Mouse (Mus musculus) G1E (cell line): ENCODE results near the gene 6430550D23Rik. TPM values are rescaled to one million over a fixed set of nuclear protein-coding genes. Genes with fewer than 3 reads are reported as not detected.
A peak's percentile ranks its signal among the peaks of the same experiment; 100 is the strongest.

Experiments
- ATAC-seq: 2 replicates; pipeline ENCODE4 v1.8.0; 2016; ENCODE audit warnings: mild to moderate bottlenecking; ENCODE audit not compliant: insufficient number of reproducible peaks, poor library complexity, low FRiP score, severe bottlenecking; ENCODE audit errors: extremely low read depth
- DNase-seq: peaks from one replicate; pipeline ENCODE4 v3.0.0; 2012; ENCODE audit warnings: low spot score
- H3K27me3 ChIP-seq: 2 replicates; pipeline ENCODE4 v1.6.1; 2012; ENCODE audit warnings: mild to moderate bottlenecking, low read length, inconsistent platforms; ENCODE audit not compliant: insufficient read depth
- H3K36me3 ChIP-seq: replicated peaks from 2 replicates; pipeline ENCODE3; 2012; ENCODE audit warnings: mild to moderate bottlenecking, inconsistent platforms
- H3K4me1 ChIP-seq: 2 replicates; pipeline ENCODE4 v1.6.1; 2012; ENCODE audit warnings: low read depth, low read length, inconsistent platforms, mixed read lengths; ENCODE audit not compliant: insufficient read depth
- H3K4me3 ChIP-seq: 2 replicates; pipeline ENCODE4 v1.5.1; 2012; ENCODE audit warnings: low read depth, mild to moderate bottlenecking, inconsistent platforms, low read length, moderate library complexity, mixed read lengths
- H3K9me3 ChIP-seq: replicated peaks from 2 replicates; pipeline ENCODE4 v1.6.1; 2012; ENCODE audit warnings: inconsistent platforms
- CTCF ChIP-seq: IDR thresholded peaks from 2 replicates; pipeline ENCODE4 v1.5.1; 2012; ENCODE audit warnings: low read depth, low read length, inconsistent platforms, mixed read lengths
- GATA1 ChIP-seq: IDR thresholded peaks from 2 replicates; pipeline ENCODE4 v1.6.1; 2012; ENCODE audit warnings: borderline replicate concordance, low read length, inconsistent platforms, mixed read lengths
- GATA2 ChIP-seq: IDR thresholded peaks from 2 replicates; pipeline ENCODE4 v1.6.1; 2012; ENCODE audit warnings: low read depth, low read length, inconsistent platforms, borderline replicate concordance
- POLR2AphosphoS5 ChIP-seq: IDR thresholded peaks from 2 replicates; pipeline ENCODE4 v1.6.1; 2012; ENCODE audit warnings: low read depth, low read length, inconsistent platforms; ENCODE audit not compliant: insufficient replicate concordance
- TAL1 ChIP-seq: conservative IDR thresholded peaks from 2 replicates; pipeline ENCODE4 v1.6.1; 2012; ENCODE audit warnings: low read depth, low read length, inconsistent platforms, mixed read lengths
- polyA plus RNA-seq: library from polyadenylated mRNA; stranded (reverse); fragments of >175 nt; gene quantifications from 2 replicates; pipeline ENCODE4 v1.2.3, GENCODE M21; 2012
- total RNA-seq, 2 experiments: library from RNA; stranded (forward) in 1 of 2; stranded (reverse) in 1 of 2; fragments of 200-1000 nt in 1 of 2; fragments of >200 nt in 1 of 2; fragmentation: Nextera tagmentation in 1 of 2; gene quantifications; 2 replicates each; pipeline ENCODE4 v1.2.3; 2014 to 2017

6430550D23Rik gene
- total and polyA plus RNA-seq, 3 experiments = 0.33 to 2.4 (median 0.71) TPM

GRCm38 (mm10) chr2:155987131-155987530 lies 20.6 kb downstream of the 6430550D23Rik start:
- Histone ChIP-seq H3K9me3 (no peaks in the 10 kb centered on the region), H3K4me1 (peaks cover 58% of the 10 kb centered on the region), H3K27me3 (no peaks in the 10 kb centered on the region), H3K36me3 (peaks cover 92% of the 10 kb centered on the region), H3K4me3 (no peak overlapping the region)
- no peak for DNase-seq
- TF ChIP-seq CTCF = no peak
- TF ChIP-seq TAL1 = no peak
- no peak for TF ChIP-seq POLR2AphosphoS5
- no peak for TF ChIP-seq GATA1
- TF ChIP-seq GATA2 = no peak
- ATAC-seq = no peak

GRCm38 (mm10) chr2:155985776-155986175 lies 22.0 kb downstream of the 6430550D23Rik start:
- Histone ChIP-seq H3K9me3 (no peaks in the 10 kb centered on the region), H3K4me3 (no peak overlapping the region), H3K27me3 (no peaks in the 10 kb centered on the region), H3K4me1 (peaks cover 45% of the 10 kb centered on the region), H3K36me3 (peaks cover 91% of the 10 kb centered on the region)
- DNase-seq (no peak), ATAC-seq (no peak)
- no peak for TF ChIP-seq GATA1
- no peak for TF ChIP-seq CTCF
- no peak for TF ChIP-seq GATA2
- no peak for TF ChIP-seq POLR2AphosphoS5
- TF ChIP-seq TAL1 = no peak

- DNase-seq (peak; percentile 18), ATAC-seq (peak; percentile 66)
- H3K27me3 ChIP-seq = no peaks in the 10 kb centered on the region
- no peak for TF ChIP-seq GATA1
- no peak for TF ChIP-seq GATA2
- TF ChIP-seq TAL1 = no peak
- no peak for TF ChIP-seq POLR2AphosphoS5
- peaks cover 10% of the 10 kb centered on the region for H3K4me1 ChIP-seq
- H3K36me3 ChIP-seq = peaks cover 84% of the 10 kb centered on the region
- no peak overlapping the region for H3K4me3 ChIP-seq
- H3K9me3 ChIP-seq = no peaks in the 10 kb centered on the region
These were observed 28.3 kb downstream of the 6430550D23Rik start for GRCm38 (mm10) chr2:155979328-155979991.

GRCm38 (mm10) chr2:155974087-155974731 lies 33.6 kb downstream of the 6430550D23Rik start:
- peaks cover 85% of the 10 kb centered on the region for H3K36me3 ChIP-seq
- no peak for DNase-seq

GRCm38 (mm10) chr2:155973348-155973747 lies 34.4 kb downstream of the 6430550D23Rik start:
- no peaks in the 10 kb centered on the region for H3K9me3 ChIP-seq
- no peak for ATAC-seq
- TF ChIP-seq GATA2 (no peak), GATA1 (no peak), TAL1 (no peak), CTCF (no peak), POLR2AphosphoS5 (no peak)
- H3K4me1 ChIP-seq = 0 out of 2 replicates have a peak, but pooled peaks cover 2% of the 10 kb centered on the region
- no peak overlapping the region for H3K4me3 ChIP-seq
- peaks cover 89% of the 10 kb centered on the region for H3K36me3 ChIP-seq
- no peak for DNase-seq
- H3K27me3 ChIP-seq = no peaks in the 10 kb centered on the region

More at GRCm38 (mm10) chr2:155974087-155974731, 33.6 kb downstream of the 6430550D23Rik start:
- TF ChIP-seq POLR2AphosphoS5 (no peak), CTCF (no peak), GATA2 (no peak), GATA1 (no peak), TAL1 (no peak)
- Histone ChIP-seq H3K4me3 (no peak overlapping the region), H3K27me3 (no peaks in the 10 kb centered on the region), H3K9me3 (no peaks in the 10 kb centered on the region), H3K4me1 (peaks cover 5% of the 10 kb centered on the region)
- ATAC-seq = no peak

GRCm38 (mm10) chr2:155962991-155963390 lies 44.8 kb downstream of the 6430550D23Rik start:
- TF ChIP-seq GATA1 (no peak), GATA2 (no peak), POLR2AphosphoS5 (no peak), TAL1 (no peak), CTCF (no peak)
- no peaks in the 10 kb centered on the region for H3K9me3 ChIP-seq
- H3K4me1 ChIP-seq = peaks cover 8% of the 10 kb centered on the region
- peaks cover 84% of the 10 kb centered on the region for H3K36me3 ChIP-seq
- H3K4me3 ChIP-seq = no peak overlapping the region
- H3K27me3 ChIP-seq = no peaks in the 10 kb centered on the region
- ATAC-seq = no peak
- no peak for DNase-seq
